Comparison of ENCODE assay signal across 21 mouse cellular contexts in genomic region chr14:55025527-55025926, GRCm38 (mm10). TPM values are rescaled to one million over a fixed set of nuclear protein-coding genes. Genes with fewer than 3 reads are reported as not detected.
DNase-seq lines count a peak whose midpoint lies in the region; ATAC-seq and TF ChIP-seq lines count a peak whose summit lies in the region.
"Had no signal": no experiment of that assay in that cellular context is flagged by ENCODE, and none has a peak within 500 bp of the region (broad histone marks: within the 10 kb centered on the region; RNA-seq: fewer than 3 reads in every experiment).

No protein-coding gene starts in this region.

- no peak for TF ChIP-seq POLR2A in thymus, adult 2 months (IDR thresholded peaks at IDR 0.05; ENCODE audit: control insufficient read depth, extremely low read depth, insufficient read depth, low read length, poor library complexity)

- no peak overlapping the region for H3K4me2 ChIP-seq in kidney, postnatal 0 days (ENCODE audit: low read length)
- H3K4me2 ChIP-seq: hindbrain, embryonic 13.5 days; liver, embryonic 15.5 days; neural tube, embryonic 12.5 days had no signal

- no peak for ATAC-seq in kidney, postnatal 0 days (replicated peaks; ENCODE audit: low FRiP score, low read depth)

- 0 out of 2 replicates have a peak, but pooled peaks cover 6% of the 10 kb centered on the region for H3K4me1 ChIP-seq in kidney, postnatal 0 days (replicated peaks; ENCODE audit: insufficient read depth, low read length)
- no peaks in the 10 kb centered on the region for H3K4me1 ChIP-seq in thymus, adult 2 months (replicated peaks; ENCODE audit: control insufficient read depth, insufficient read depth, low read length)

- no peaks in the 10 kb centered on the region for H3K9me3 ChIP-seq in kidney, postnatal 0 days (replicated peaks; ENCODE audit: low read length)
- H3K9me3 ChIP-seq: hindbrain, embryonic 13.5 days; liver, embryonic 15.5 days; neural tube, embryonic 12.5 days had no signal

- DNase-seq in kidney, postnatal 0 days (ENCODE audit: low spot score): no peak
- DNase-seq in kidney, postnatal 10 days: no peak
- DNase-seq in thymus, adult 2 months: peak; percentile 30
- no peak for DNase-seq in thymus, adult 18-20 months
- peak; percentile 39 for DNase-seq in naive thymus-derived CD4-positive, alpha-beta T cell, adult 2 months (ENCODE audit: low read depth)
- DNase-seq in spleen, adult 12 weeks (ENCODE audit: low spot score): no peak
- no peak for DNase-seq in ovary, postnatal 36 days (ENCODE audit: low spot score)
- DNase-seq: cerebellum, adult 9-11 months; gastrocnemius, postnatal 10 days; heart, adult 18-20 months; heart, postnatal 10 days; kidney, adult 18-20 months; kidney, postnatal 4 days; layer of hippocampus, postnatal 36 days; left cerebral cortex, postnatal 4 days; right cerebral cortex, postnatal 25 days had no signal

- H3K4me3 ChIP-seq in kidney, postnatal 0 days (replicated peaks; ENCODE audit: low read depth, low read length): no peak overlapping the region
- H3K4me3 ChIP-seq in thymus, adult 2 months (ENCODE audit: control insufficient read depth, insufficient read depth, low read length): no peak overlapping the region
- H3K4me3 ChIP-seq: hindbrain, embryonic 13.5 days; liver, embryonic 15.5 days; neural tube, embryonic 12.5 days had no signal

- H3K9ac ChIP-seq in kidney, postnatal 0 days (ENCODE audit: low read depth, low read length): no peak overlapping the region
- H3K9ac ChIP-seq: hindbrain, embryonic 13.5 days; liver, embryonic 15.5 days; neural tube, embryonic 12.5 days had no signal

- 81% methylated on average over 5 of the region's 5 CpGs for WGBS in kidney, postnatal 0 days
- WGBS in thymus, adult 2 months: 66% methylated on average over 5 of the region's 5 CpGs

- H3K36me3 ChIP-seq in kidney, postnatal 0 days (ENCODE audit: insufficient read depth, low read length): peaks cover 32% of the 10 kb centered on the region
- H3K36me3 ChIP-seq in thymus, adult 2 months (ENCODE audit: control insufficient read depth, insufficient read depth, low read length): peaks cover 49% of the 10 kb centered on the region

- H3K27ac ChIP-seq in kidney, postnatal 0 days: no peak overlapping the region
- H3K27ac ChIP-seq in thymus, adult 2 months (ENCODE audit: control insufficient read depth, insufficient read depth, low read length): no peak overlapping the region
- H3K27ac ChIP-seq: hindbrain, embryonic 13.5 days; liver, embryonic 15.5 days; neural tube, embryonic 12.5 days had no signal

- H3K27me3 ChIP-seq in kidney, postnatal 0 days (ENCODE audit: insufficient read depth, low read length): no peaks in the 10 kb centered on the region
- H3K27me3 ChIP-seq in thymus, adult 2 months (ENCODE audit: control insufficient read depth, insufficient read depth, low read length): no peaks in the 10 kb centered on the region
- H3K27me3 ChIP-seq: CH12.LX; liver, embryonic 15.5 days; neural tube, embryonic 12.5 days had no signal

- peak; percentile 54 for TF ChIP-seq CTCF in kidney, postnatal 0 days (IDR thresholded peaks at IDR 0.05; ENCODE audit: low read depth)
- no peak for TF ChIP-seq CTCF in thymus, adult 2 months (IDR thresholded peaks at IDR 0.05; ENCODE audit: borderline replicate concordance, control insufficient read depth, extremely low read depth, insufficient read depth, low read length, poor library complexity)

RNA-seq across cellular contexts. Expression of gene Ngdn, which starts 10.3 kb away (rescaled TPM):
- polyA plus RNA-seq in kidney, postnatal 0 days (2015; fragmentation: Nextera tagmentation; extraction: Ambion mirVana): 68.9 and 75.7 TPM in 2 replicates
- polyA plus RNA-seq in thymus, adult 2 months (2012; rRNA removed): 24.6 and 31.0 TPM in 2 replicates

RNA-seq across cellular contexts. Expression of gene Myh7, which starts 31.1 kb away (rescaled TPM):
- polyA plus RNA-seq in kidney, postnatal 0 days (2015; fragmentation: Nextera tagmentation; extraction: Ambion mirVana): 0.16 and 0.88 TPM in 2 replicates
- 0.23 and 0.96 TPM in 2 replicates for polyA plus RNA-seq in thymus, adult 2 months (2012; rRNA removed)

RNA-seq across cellular contexts. Expression of gene Gm17428, which starts 48.8 kb away (rescaled TPM):
- polyA plus RNA-seq in kidney, postnatal 0 days (2015; fragmentation: Nextera tagmentation; extraction: Ambion mirVana): not detected in 2 replicates
- not detected in 2 replicates for polyA plus RNA-seq in thymus, adult 2 months (2012; rRNA removed)
- polyA plus RNA-seq: embryonic facial prominence, embryonic 14.5 days; hindbrain, embryonic 13.5 days; liver, embryonic 15.5 days; neural tube, embryonic 12.5 days had no signal

RNA-seq across cellular contexts. Expression of gene Myh6, which starts 58.8 kb away (rescaled TPM):
- 0.34 and 0.62 TPM in 2 replicates for polyA plus RNA-seq in kidney, postnatal 0 days (2015; fragmentation: Nextera tagmentation; extraction: Ambion mirVana)
- 13.4 and 159 TPM in 2 replicates for polyA plus RNA-seq in thymus, adult 2 months (2012; rRNA removed)

Comparison
In these comparisons a context has a peak if more than half of its experiments do, and no peak if none do; other contexts are left out.
1. DNase-seq: peak in thymus, adult 2 months (single experiment) and naive thymus-derived CD4-positive, alpha-beta T cell, adult 2 months (single experiment); none in kidney, postnatal 0 days (single experiment), kidney, postnatal 10 days (single experiment), thymus, adult 18-20 months (0 of 2), spleen, adult 12 weeks (single experiment) and ovary, postnatal 36 days (single experiment).